Mouse (Mus musculus) stomach, postnatal 0 days (tissue): ENCODE measurements at regions not wholly inside any gene's neighbourhood (a gene's known extent, or its start where the extent isn't known, plus 50 kb on each side); places are given as distances from the start of the nearest gene placed in this dataset.

Source experiments
- CTCF ChIP-seq: IDR thresholded peaks from 2 replicates; pipeline ENCODE4 v1.5.1; 2016; ENCODE audit warnings: antibody characterized with exemption, low read depth, mild to moderate bottlenecking, moderate library complexity
- EP300 ChIP-seq: optimal IDR thresholded peaks from 2 replicates; pipeline ENCODE3; 2016; ENCODE audit warnings: antibody characterized with exemption

DNA sequence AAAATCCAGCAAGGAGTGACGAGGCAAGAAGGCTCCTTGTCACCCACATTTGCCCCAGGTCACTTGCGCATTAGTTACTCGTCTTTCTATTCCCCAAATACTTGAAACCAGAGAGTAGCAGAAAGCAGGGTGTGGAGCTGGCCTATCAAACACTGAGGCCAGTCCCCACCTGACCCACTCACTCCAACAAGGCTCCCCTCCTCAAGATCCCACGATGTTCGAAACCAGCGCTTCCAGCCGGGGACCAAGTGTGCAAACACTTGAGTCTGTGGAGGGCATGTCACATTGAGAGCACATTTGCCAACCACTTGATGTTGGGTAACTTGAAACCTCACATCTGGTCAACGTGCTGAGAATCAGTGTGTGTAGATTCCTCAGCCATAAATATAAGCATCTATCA, 148.4 kb upstream of the Sdk2 start:
- TF ChIP-seq EP300 (no peak), CTCF (no peak)
